Mouse (Mus musculus): ENCODE results near the gene Slc16a2. TPM values are rescaled to one million over a fixed set of nuclear protein-coding genes. Genes with fewer than 3 reads are reported as not detected.

Slc16a2 gene
- polyA plus RNA-seq, 1 experiment from 2014 or later: 14.8 TPM

GRCm38 (mm10) chrX:103744171-103745039 is 77.4 kb downstream of the Slc16a2 start:
- no peaks in the 10 kb centered on the region for H3K27me3 ChIP-seq (ENCODE audit: insufficient read depth, low read length)
- no peaks in the 10 kb centered on the region for H3K4me1 ChIP-seq (replicated peaks; ENCODE audit: insufficient read depth, low read length)
- no peaks in the 10 kb centered on the region for H3K36me3 ChIP-seq (ENCODE audit: insufficient read depth, low read length)
- no peaks in the 10 kb centered on the region for H3K9me3 ChIP-seq (replicated peaks; ENCODE audit: low read length)
- WGBS: 70% methylated on average over 7 of the region's 7 CpGs
- no peak overlapping the region for H3K4me3 ChIP-seq (replicated peaks; ENCODE audit: low read depth, low read length)
- no peak overlapping the region for H3K27ac ChIP-seq
- ATAC-seq (replicated peaks; ENCODE audit: low FRiP score, low read depth) (no peak), DNase-seq (ENCODE audit: low spot score) (no peak)
- no peak for TF ChIP-seq CTCF (IDR thresholded peaks at IDR 0.05; ENCODE audit: low read depth)
- H3K9ac ChIP-seq (ENCODE audit: low read depth, low read length): no peak overlapping the region
- H3K4me2 ChIP-seq (ENCODE audit: low read length): no peak overlapping the region

- ATAC-seq (replicated peaks; ENCODE audit: low FRiP score, low read depth): no peak
- no peak overlapping the region for H3K9ac ChIP-seq (ENCODE audit: low read depth, low read length)
- H3K4me2 ChIP-seq (ENCODE audit: low read length): no peak overlapping the region
- no peak for TF ChIP-seq CTCF (IDR thresholded peaks at IDR 0.05; ENCODE audit: low read depth)
- no peaks in the 10 kb centered on the region for H3K9me3 ChIP-seq (replicated peaks; ENCODE audit: low read length)
- H3K27ac ChIP-seq: peak overlapping the region; percentile 36; the same call in 1 of the 2 replicates
- H3K27me3 ChIP-seq (ENCODE audit: insufficient read depth, low read length): no peaks in the 10 kb centered on the region
- no peaks in the 10 kb centered on the region for H3K36me3 ChIP-seq (ENCODE audit: insufficient read depth, low read length)
- no peaks in the 10 kb centered on the region for H3K4me1 ChIP-seq (replicated peaks; ENCODE audit: insufficient read depth, low read length)
- WGBS: 51% methylated on average over 2 of the region's 2 CpGs
- no peak overlapping the region for H3K4me3 ChIP-seq (replicated peaks; ENCODE audit: low read depth, low read length)
- DNase-seq (ENCODE audit: low spot score): no peak
Measured at GRCm38 (mm10) chrX:103742057-103742315, 79.8 kb downstream of the Slc16a2 start.

- Histone ChIP-seq H3K4me2 (ENCODE audit: low read length) (no peak overlapping the region), H3K4me3 (replicated peaks; ENCODE audit: low read depth, low read length) (no peak overlapping the region), H3K27me3 (ENCODE audit: insufficient read depth, low read length) (no peaks in the 10 kb centered on the region), H3K4me1 (replicated peaks; ENCODE audit: insufficient read depth, low read length) (no peaks in the 10 kb centered on the region), H3K27ac (peak overlapping the region; percentile 36; the same call in 1 of the 2 replicates), H3K36me3 (ENCODE audit: insufficient read depth, low read length) (no peaks in the 10 kb centered on the region), H3K9me3 (replicated peaks; ENCODE audit: low read length) (no peaks in the 10 kb centered on the region), H3K9ac (ENCODE audit: low read depth, low read length) (no peak overlapping the region)
- no peak for TF ChIP-seq CTCF (IDR thresholded peaks at IDR 0.05; ENCODE audit: low read depth)
- peak; percentile 32 for DNase-seq (ENCODE audit: low spot score)
- WGBS: 54% methylated on average over 12 of the region's 13 CpGs
- peak; percentile 43; the same call in 1 of the 2 replicates for ATAC-seq (replicated peaks; ENCODE audit: low FRiP score, low read depth)
Measured at GRCm38 (mm10) chrX:103741215-103742056, 80.3 kb downstream of the Slc16a2 start.

GRCm38 (mm10) chrX:103734041-103734625 is 87.7 kb downstream of the Slc16a2 start:
- H3K27ac ChIP-seq: no peak overlapping the region
- H3K4me1 ChIP-seq (replicated peaks; ENCODE audit: insufficient read depth, low read length): no peaks in the 10 kb centered on the region
- no peaks in the 10 kb centered on the region for H3K36me3 ChIP-seq (ENCODE audit: insufficient read depth, low read length)
- H3K9me3 ChIP-seq (replicated peaks; ENCODE audit: low read length): no peaks in the 10 kb centered on the region
- DNase-seq (ENCODE audit: low spot score) (no peak), ATAC-seq (replicated peaks; ENCODE audit: low FRiP score, low read depth) (no peak)
- 0 out of 2 replicates have a peak, but pooled peaks cover 3% of the 10 kb centered on the region for H3K27me3 ChIP-seq (ENCODE audit: insufficient read depth, low read length)
- H3K9ac ChIP-seq (ENCODE audit: low read depth, low read length): no peak overlapping the region
- no peak overlapping the region for H3K4me3 ChIP-seq (replicated peaks; ENCODE audit: low read depth, low read length)
- no peak overlapping the region for H3K4me2 ChIP-seq (ENCODE audit: low read length)
- 73% methylated on average over 7 of the region's 7 CpGs for WGBS
- no peak for TF ChIP-seq CTCF (IDR thresholded peaks at IDR 0.05; ENCODE audit: low read depth)

- Histone ChIP-seq H3K9ac (ENCODE audit: low read depth, low read length) (no peak overlapping the region), H3K36me3 (ENCODE audit: insufficient read depth, low read length) (no peaks in the 10 kb centered on the region), H3K4me2 (ENCODE audit: low read length) (no peak overlapping the region), H3K27ac (no peak overlapping the region), H3K9me3 (replicated peaks; ENCODE audit: low read length) (no peaks in the 10 kb centered on the region), H3K27me3 (ENCODE audit: insufficient read depth, low read length) (0 out of 2 replicates have a peak, but pooled peaks cover 3% of the 10 kb centered on the region), H3K4me1 (replicated peaks; ENCODE audit: insufficient read depth, low read length) (no peaks in the 10 kb centered on the region), H3K4me3 (replicated peaks; ENCODE audit: low read depth, low read length) (no peak overlapping the region)
- no peak for TF ChIP-seq CTCF (IDR thresholded peaks at IDR 0.05; ENCODE audit: low read depth)
- DNase-seq (ENCODE audit: low spot score): no peak
- WGBS: 79% methylated on average over 4 of the region's 4 CpGs
- no peak for ATAC-seq (replicated peaks; ENCODE audit: low FRiP score, low read depth)
Measured at GRCm38 (mm10) chrX:103733091-103733490, 88.7 kb downstream of the Slc16a2 start.

- no peaks in the 10 kb centered on the region for H3K4me1 ChIP-seq (replicated peaks; ENCODE audit: insufficient read depth, low read length)
- H3K4me2 ChIP-seq (ENCODE audit: low read length): no peak overlapping the region
- 82% methylated on average over 4 of the region's 4 CpGs for WGBS
- H3K27ac ChIP-seq: no peak overlapping the region
- ATAC-seq (replicated peaks; ENCODE audit: low FRiP score, low read depth) (no peak), DNase-seq (ENCODE audit: low spot score) (no peak)
- H3K9me3 ChIP-seq (replicated peaks; ENCODE audit: low read length): no peaks in the 10 kb centered on the region
- 0 out of 2 replicates have a peak, but pooled peaks cover 3% of the 10 kb centered on the region for H3K27me3 ChIP-seq (ENCODE audit: insufficient read depth, low read length)
- no peak overlapping the region for H3K4me3 ChIP-seq (replicated peaks; ENCODE audit: low read depth, low read length)
- no peak overlapping the region for H3K9ac ChIP-seq (ENCODE audit: low read depth, low read length)
- no peaks in the 10 kb centered on the region for H3K36me3 ChIP-seq (ENCODE audit: insufficient read depth, low read length)
- TF ChIP-seq CTCF (IDR thresholded peaks at IDR 0.05; ENCODE audit: low read depth): no peak
Measured at GRCm38 (mm10) chrX:103732033-103732703, 89.6 kb downstream of the Slc16a2 start.

Measured in kidney, postnatal 0 days (tissue).